Mouse (Mus musculus) thymus, adult 2 months (tissue): ENCODE measurements at regions not wholly inside any gene's neighbourhood (a gene's known extent, or its start where the extent isn't known, plus 50 kb on each side); places are given as distances from the start of the nearest gene placed in this dataset.

Experiments used
- CTCF ChIP-seq: fragments of 200-500 bp; IDR thresholded peaks from 2 replicates; pipeline ENCODE4 v1.5.1; 2012; ENCODE audit warnings: mild to moderate bottlenecking, control low read depth, low read length, moderate library complexity, borderline replicate concordance; ENCODE audit not compliant: control insufficient read depth, poor library complexity, insufficient read depth; ENCODE audit errors: extremely low read depth
- POLR2A ChIP-seq: fragments of 200-500 bp; IDR thresholded peaks from 2 replicates; pipeline ENCODE4 v1.6.1; 2012; ENCODE audit warnings: mild to moderate bottlenecking, low read length, control low read depth, moderate library complexity; ENCODE audit not compliant: control insufficient read depth, poor library complexity, insufficient read depth; ENCODE audit errors: extremely low read depth

DNA sequence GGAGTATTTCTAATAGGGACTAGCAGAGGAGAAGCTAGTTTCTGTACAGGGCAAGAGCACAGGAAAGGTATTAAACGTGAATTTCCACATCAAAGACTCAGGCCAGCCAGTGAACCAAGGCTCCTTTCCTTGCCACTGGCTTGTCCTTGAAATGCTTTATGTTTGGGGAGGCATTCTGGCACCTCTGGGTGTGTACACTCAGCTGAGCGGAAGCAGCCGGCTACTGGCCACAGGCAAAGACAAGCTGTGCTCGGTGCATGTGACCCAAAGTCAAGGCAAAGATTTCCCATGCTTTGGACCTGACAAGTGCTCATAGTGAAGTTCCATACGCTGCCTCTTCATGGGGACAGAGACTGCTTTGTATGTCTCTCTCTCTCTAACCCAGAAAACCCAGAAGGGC, 159.8 kb upstream of the Irx3 start:
- no peak for TF ChIP-seq CTCF
- no peak for TF ChIP-seq POLR2A
